Mouse (Mus musculus) midbrain, postnatal 0 days (tissue): ENCODE measurements around the gene Tcerg1l. TPM values are rescaled to one million over a fixed set of nuclear protein-coding genes. Genes with fewer than 3 reads are reported as not detected.
A peak's percentile ranks its signal among the peaks of the same experiment; 100 is the strongest.

ENCODE experiments used
- ATAC-seq: fragments of 200-750 bp; cut with Nextera tagmentation; 2 replicates; pipeline ENCODE4 v1.8.0; 2017; ENCODE audit warnings: moderate number of reproducible peaks, mild to moderate bottlenecking, moderate TSS enrichment, moderate library complexity; ENCODE audit not compliant: low FRiP score
- DNase-seq: peaks from one replicate; pipeline ENCODE4 v3.0.0-alpha.2; 2015; ENCODE audit warnings: low spot score
- H3K27ac ChIP-seq: fragments of 300-500 bp; sonication (generic); 2 replicates; pipeline ENCODE4 v1.5.1; 2014; ENCODE audit warnings: low read depth, mild to moderate bottlenecking, low read length, mixed read lengths
- H3K27me3 ChIP-seq: fragments of 300-500 bp; sonication (generic); 2 replicates; pipeline ENCODE4 v1.6.1; 2014; ENCODE audit warnings: low read length, control low read depth, mixed read lengths; ENCODE audit not compliant: insufficient read depth
- H3K36me3 ChIP-seq: fragments of 300-500 bp; sonication (generic); 2 replicates; pipeline ENCODE4 v1.6.1; 2014; ENCODE audit warnings: low read length, control low read depth, mixed read lengths; ENCODE audit not compliant: insufficient read depth
- H3K4me1 ChIP-seq: fragments of 300-500 bp; sonication (generic); 2 replicates; pipeline ENCODE4 v1.6.1; 2014; ENCODE audit warnings: mild to moderate bottlenecking, control low read depth, antibody characterized with exemption, low read length, mixed read lengths; ENCODE audit not compliant: insufficient read depth
- H3K4me2 ChIP-seq: fragments of 300-500 bp; sonication (generic); 2 replicates; pipeline ENCODE4 v1.6.1; 2014; ENCODE audit warnings: low read depth, mild to moderate bottlenecking, low read length, mixed read lengths; ENCODE audit not compliant: poor library complexity, severe bottlenecking
- H3K4me3 ChIP-seq: fragments of 300-500 bp; sonication (generic); 2 replicates; pipeline ENCODE4 v1.5.1; 2014; ENCODE audit warnings: low read depth, mild to moderate bottlenecking, low read length, moderate library complexity
- H3K9ac ChIP-seq: fragments of 300-500 bp; sonication (generic); replicated peaks from 2 replicates; pipeline ENCODE4 v1.6.1; 2014; ENCODE audit warnings: mild to moderate bottlenecking, low read length, moderate library complexity, mixed read lengths; ENCODE audit not compliant: poor library complexity, severe bottlenecking
- H3K9me3 ChIP-seq: fragments of 300-500 bp; sonication (generic); 2 replicates; pipeline ENCODE4 v1.6.1; 2016; ENCODE audit warnings: low read length, control low read depth
- CTCF ChIP-seq: IDR thresholded peaks from 2 replicates; pipeline ENCODE4 v1.5.1; 2016; ENCODE audit warnings: antibody characterized with exemption, mild to moderate bottlenecking
- WGBS: fragments of 180-500 bp; shearing (Covaris S2); extraction: QIAGEN DNeasy Blood & Tissue Kit; methylation state at CpG from one replicate; pipeline ENCODE4 v1.1.7; 2014; 5-methylcytosine and 5-hydroxymethylcytosine counted together
- polyA plus RNA-seq: library from polyadenylated mRNA; unstranded; fragments of >200 nt; fragmentation: Nextera tagmentation; extraction: Ambion mirVana; gene quantifications from 2 replicates; pipeline ENCODE4 v1.2.1, GENCODE M21; 2015
- total RNA-seq: library from RNA; depleted of rRNA; stranded (reverse); fragments of >200 nt; gene quantifications from 2 replicates; pipeline ENCODE4 v1.2.3, GENCODE M21; 2014

The Tcerg1l gene
- total and polyA plus RNA-seq, 2 experiments from 2014 or later: 31.2 to 36.0 TPM

- ATAC-seq (no peak), DNase-seq (peak; percentile 69)
- TF ChIP-seq CTCF: peak; percentile 69
- no peaks in the 10 kb centered on the region for H3K9me3 ChIP-seq
- WGBS: 28% methylated on average over 13 of the region's 13 CpGs
- H3K36me3 ChIP-seq: no peaks in the 10 kb centered on the region
- peak overlapping the region; percentile 98 for H3K4me2 ChIP-seq
- no peak overlapping the region for H3K9ac ChIP-seq
- H3K27me3 ChIP-seq: 0 out of 2 replicates have a peak, but pooled peaks cover 3% of the 10 kb centered on the region
- H3K4me3 ChIP-seq: peak overlapping the region; percentile 70
- H3K27ac ChIP-seq: no peak overlapping the region
- no peaks in the 10 kb centered on the region for H3K4me1 ChIP-seq
These were observed 1.2 kb downstream of the Tcerg1l start for GRCm38 (mm10) chr7:138396109-138396862.

- H3K4me3 ChIP-seq: no peak overlapping the region
- H3K27ac ChIP-seq: no peak overlapping the region
- no peak overlapping the region for H3K9ac ChIP-seq
- no peaks in the 10 kb centered on the region for H3K4me1 ChIP-seq
- no peaks in the 10 kb centered on the region for H3K9me3 ChIP-seq
- no peak overlapping the region for H3K4me2 ChIP-seq
- WGBS: 96% methylated on average over 6 of the region's 6 CpGs
- no peak for ATAC-seq
- no peak for TF ChIP-seq CTCF
- H3K36me3 ChIP-seq: no peaks in the 10 kb centered on the region
- H3K27me3 ChIP-seq: no peaks in the 10 kb centered on the region
- no peak for DNase-seq
These were observed 7.6 kb downstream of the Tcerg1l start for GRCm38 (mm10) chr7:138389941-138390340.

DNA sequence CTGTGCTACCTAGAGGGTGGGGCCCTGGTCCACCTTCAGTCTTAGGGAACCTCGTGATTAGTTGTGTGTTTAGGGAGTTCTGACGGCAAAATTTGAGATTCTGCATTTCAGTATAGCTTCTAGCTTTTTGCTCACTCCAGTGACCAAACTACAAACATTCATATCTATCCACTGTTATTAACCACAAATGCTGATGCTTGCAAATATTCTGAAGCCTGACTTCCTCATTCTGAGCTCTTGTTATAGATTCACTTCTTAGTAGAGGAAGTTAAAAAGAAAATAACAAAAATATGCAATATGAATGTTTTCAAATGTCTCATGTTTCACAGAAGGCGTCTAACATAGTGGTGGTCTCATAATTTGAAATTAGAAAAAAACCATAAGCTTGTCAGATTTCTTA, 8.5 kb downstream of the Tcerg1l start:
- no peak for ATAC-seq
- TF ChIP-seq CTCF: no peak
- Histone ChIP-seq H3K9me3 (no peaks in the 10 kb centered on the region), H3K36me3 (no peaks in the 10 kb centered on the region), H3K4me2 (no peak overlapping the region), H3K4me3 (no peak overlapping the region), H3K9ac (no peak overlapping the region), H3K27me3 (no peaks in the 10 kb centered on the region), H3K4me1 (no peaks in the 10 kb centered on the region), H3K27ac (no peak overlapping the region)
- no peak for DNase-seq
- 73% methylated on average over 3 of the region's 3 CpGs for WGBS

GRCm38 (mm10) chr7:138379221-138379620, 18.3 kb downstream of the Tcerg1l start:
- no peak overlapping the region for H3K9ac ChIP-seq
- no peaks in the 10 kb centered on the region for H3K27me3 ChIP-seq
- TF ChIP-seq CTCF: no peak
- no peak overlapping the region for H3K4me2 ChIP-seq
- H3K36me3 ChIP-seq: no peaks in the 10 kb centered on the region
- no peak overlapping the region for H3K27ac ChIP-seq
- no peaks in the 10 kb centered on the region for H3K4me1 ChIP-seq
- H3K9me3 ChIP-seq: no peaks in the 10 kb centered on the region
- no peak overlapping the region for H3K4me3 ChIP-seq
- 57% methylated on average over 3 of the region's 3 CpGs for WGBS
- no peak for DNase-seq
- no peak for ATAC-seq

- Histone ChIP-seq H3K4me3 (no peak overlapping the region), H3K27me3 (no peaks in the 10 kb centered on the region), H3K4me2 (no peak overlapping the region), H3K27ac (no peak overlapping the region), H3K4me1 (no peaks in the 10 kb centered on the region), H3K9me3 (no peaks in the 10 kb centered on the region), H3K36me3 (no peaks in the 10 kb centered on the region), H3K9ac (no peak overlapping the region)
- ATAC-seq (no peak), DNase-seq (no peak)
- no peak for TF ChIP-seq CTCF
- WGBS: 95% methylated on average over 4 of the region's 4 CpGs
These were observed 19.0 kb downstream of the Tcerg1l start for GRCm38 (mm10) chr7:138378546-138378945.

GRCm38 (mm10) chr7:138375573-138375972, 22.0 kb downstream of the Tcerg1l start:
- DNase-seq (no peak), ATAC-seq (no peak)
- no peak overlapping the region for H3K4me3 ChIP-seq
- TF ChIP-seq CTCF: no peak
- no peak overlapping the region for H3K4me2 ChIP-seq
- no peak overlapping the region for H3K9ac ChIP-seq
- 74% methylated on average over 7 of the region's 7 CpGs for WGBS
- no peaks in the 10 kb centered on the region for H3K9me3 ChIP-seq
- H3K36me3 ChIP-seq: no peaks in the 10 kb centered on the region
- H3K27me3 ChIP-seq: no peaks in the 10 kb centered on the region
- no peaks in the 10 kb centered on the region for H3K4me1 ChIP-seq
- no peak overlapping the region for H3K27ac ChIP-seq
